Mouse (Mus musculus) intestine, embryonic 15.5 days (tissue): ENCODE measurements around the gene Nsrp1. TPM values are rescaled to one million over a fixed set of nuclear protein-coding genes. Genes with fewer than 3 reads are reported as not detected.
A peak's percentile ranks its signal among the peaks of the same experiment; 100 is the strongest.
"Not testable (repeated sequence)": the region's sequence is repeated elsewhere in the genome, so short reads cannot be mapped to it uniquely, and the experiment has no call there.

Experiments
- ATAC-seq: fragments of 200-750 bp; cut with Nextera tagmentation; 2 replicates; pipeline ENCODE4 v1.8.0; 2017; ENCODE audit warnings: moderate TSS enrichment, moderate library complexity
- H3K27ac ChIP-seq: fragments of 300-500 bp; sonication (generic); 2 replicates; pipeline ENCODE4 v1.5.1; 2015; ENCODE audit warnings: mild to moderate bottlenecking, inconsistent platforms
- H3K27me3 ChIP-seq: fragments of 300-500 bp; sonication (generic); replicated peaks from 2 replicates; pipeline ENCODE4 v1.6.1; 2015; ENCODE audit warnings: inconsistent platforms
- H3K36me3 ChIP-seq: fragments of 300-500 bp; sonication (generic); 2 replicates; pipeline ENCODE4 v1.6.1; 2015; ENCODE audit warnings: inconsistent platforms
- H3K4me1 ChIP-seq: fragments of 300-500 bp; sonication (generic); replicated peaks from 2 replicates; pipeline ENCODE4 v1.6.1; 2015; ENCODE audit warnings: inconsistent platforms
- H3K4me2 ChIP-seq: fragments of 300-500 bp; sonication (generic); replicated peaks from 2 replicates; pipeline ENCODE4 v1.6.1; 2015; ENCODE audit warnings: mild to moderate bottlenecking, inconsistent platforms
- H3K4me3 ChIP-seq: fragments of 300-500 bp; sonication (generic); replicated peaks from 2 replicates; pipeline ENCODE4 v1.5.1; 2015; ENCODE audit warnings: inconsistent platforms
- H3K9ac ChIP-seq: fragments of 300-500 bp; sonication (generic); 2 replicates; pipeline ENCODE4 v1.6.1; 2015; ENCODE audit warnings: inconsistent platforms
- H3K9me3 ChIP-seq: fragments of 300-500 bp; sonication (generic); 2 replicates; pipeline ENCODE4 v1.6.1; 2016; ENCODE audit warnings: inconsistent platforms
- WGBS: fragments of 180-500 bp; shearing (Covaris S2); methylation state at CpG from one replicate; pipeline ENCODE4 v1.1.7; 2015; 5-methylcytosine and 5-hydroxymethylcytosine counted together
- polyA plus RNA-seq: library from polyadenylated mRNA; unstranded; fragments of >200 nt; fragmentation: Nextera tagmentation; extraction: Ambion mirVana; gene quantifications from 2 replicates; pipeline ENCODE4 v1.2.1, GENCODE M21; 2015

Gene Nsrp1
- polyA plus RNA-seq, 1 experiment from 2014 or later = 60.7 TPM

DNA sequence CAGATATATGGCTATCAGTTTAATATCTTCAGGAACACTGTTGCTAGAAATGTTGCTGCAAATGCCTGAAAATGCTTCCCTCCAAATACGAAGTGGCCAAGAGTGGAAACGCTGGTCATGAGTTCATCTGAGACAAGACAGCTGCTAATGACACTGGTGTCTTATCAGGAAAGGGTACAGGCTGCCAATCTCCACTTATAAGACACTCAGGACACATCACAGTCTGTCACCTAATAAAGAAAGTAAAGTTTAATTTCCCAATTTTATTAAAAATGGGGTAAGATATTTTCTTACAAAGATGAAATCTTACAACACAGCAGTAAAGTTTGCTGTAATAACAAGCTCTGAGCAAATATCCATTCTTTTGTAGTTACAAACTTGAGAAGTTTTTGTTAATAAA lies 10.9 kb upstream of the Nsrp1 start:
- 61% methylated on average over 2 of the region's 2 CpGs for WGBS
- Histone ChIP-seq H3K9me3 (no peaks in the 10 kb centered on the region), H3K36me3 (no peaks in the 10 kb centered on the region), H3K4me1 (peaks cover 6% of the 10 kb centered on the region; the same call in 1 of the 2 replicates), H3K27ac (no peak overlapping the region), H3K4me2 (no peak overlapping the region), H3K27me3 (no peaks in the 10 kb centered on the region), H3K9ac (no peak overlapping the region), H3K4me3 (no peak overlapping the region)
- ATAC-seq = no peak

DNA sequence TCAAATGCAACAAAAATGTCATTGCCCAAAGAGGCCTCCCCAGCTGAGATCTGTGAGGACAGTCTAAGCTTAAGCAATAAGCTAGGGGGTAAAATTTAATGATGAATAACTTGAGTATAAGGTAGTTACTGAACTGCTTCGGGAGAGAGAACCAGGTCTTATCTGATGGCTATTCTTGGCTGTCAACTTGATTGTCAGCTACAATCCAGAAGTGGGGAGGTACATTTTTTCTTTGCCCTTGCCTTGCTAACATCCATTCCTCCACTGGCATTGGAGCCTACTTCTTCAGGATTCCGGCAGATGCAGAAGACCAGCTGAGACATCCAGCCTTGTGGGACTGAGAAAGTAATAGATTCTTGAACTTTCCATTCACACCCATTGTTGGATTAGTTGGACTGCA lies 8.8 kb upstream of the Nsrp1 start:
- no peak overlapping the region for H3K4me2 ChIP-seq
- WGBS = 83% methylated on average over 2 of the region's 2 CpGs
- H3K27ac ChIP-seq = no peak overlapping the region

DNA sequence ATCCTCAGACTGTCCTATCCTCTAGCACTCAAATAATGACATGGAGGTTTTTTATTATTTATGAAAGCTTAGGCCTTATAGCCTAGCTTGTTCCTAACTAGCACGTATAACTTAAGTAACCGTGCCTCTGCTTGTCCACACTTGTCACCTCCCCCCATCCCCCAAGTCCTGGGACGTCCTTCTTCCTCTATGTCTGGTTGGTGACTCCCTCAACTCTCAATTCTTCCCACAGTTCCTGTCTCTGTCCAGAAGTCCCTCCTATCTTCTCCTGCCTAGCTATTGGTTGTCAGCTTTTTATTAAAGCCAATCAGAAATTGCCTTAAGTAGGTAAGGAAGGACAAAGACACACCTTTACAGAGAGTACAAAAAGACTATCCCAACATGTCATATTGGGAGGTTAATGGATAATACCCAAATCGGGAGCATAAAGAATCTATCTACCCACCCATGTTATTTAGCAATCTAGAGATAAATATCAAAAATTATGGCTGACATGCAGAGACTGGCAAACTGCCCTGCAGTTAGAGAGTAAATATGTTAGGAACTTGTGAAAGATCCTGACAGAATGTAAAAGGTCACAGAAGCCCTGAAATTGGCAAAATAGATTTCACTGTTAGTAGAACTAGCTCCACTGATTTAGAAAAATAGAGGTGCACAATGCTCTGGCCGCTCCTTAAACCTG lies 5.9 kb upstream of the Nsrp1 start:
- ATAC-seq = no peak
- H3K9me3 ChIP-seq = no peaks in the 10 kb centered on the region
- 60% methylated on average over 5 of the region's 5 CpGs for WGBS
- no peaks in the 10 kb centered on the region for H3K4me1 ChIP-seq
- H3K36me3 ChIP-seq = no peaks in the 10 kb centered on the region
- H3K9ac ChIP-seq = no peak overlapping the region
- H3K27ac ChIP-seq = no peak overlapping the region
- H3K27me3 ChIP-seq = no peaks in the 10 kb centered on the region
- H3K4me3 ChIP-seq = no peak overlapping the region
- no peak overlapping the region for H3K4me2 ChIP-seq

More for the DNA sequence above, 8.8 kb upstream of the Nsrp1 start:
- no peaks in the 10 kb centered on the region for H3K9me3 ChIP-seq
- H3K27me3 ChIP-seq = no peaks in the 10 kb centered on the region
- no peak overlapping the region for H3K4me3 ChIP-seq
- no peak overlapping the region for H3K9ac ChIP-seq
- no peaks in the 10 kb centered on the region for H3K36me3 ChIP-seq
- H3K4me1 ChIP-seq = no peaks in the 10 kb centered on the region
- no peak for ATAC-seq

- H3K27me3 ChIP-seq = no peaks in the 10 kb centered on the region
- ATAC-seq = no peak
- no peak overlapping the region for H3K4me3 ChIP-seq
- H3K9ac ChIP-seq = no peak overlapping the region
- H3K4me1 ChIP-seq = 0 out of 2 replicates have a peak, but pooled peaks cover 2% of the 10 kb centered on the region
- no peaks in the 10 kb centered on the region; the same call in 1 of the 2 replicates for H3K36me3 ChIP-seq
- H3K4me2 ChIP-seq = no peak overlapping the region
- WGBS = 91% methylated on average over 1 of the region's 1 CpGs
- H3K27ac ChIP-seq = no peak overlapping the region
- no peaks in the 10 kb centered on the region for H3K9me3 ChIP-seq
These were observed 1.1 kb upstream of the Nsrp1 start for GRCm38 (mm10) chr11:77079361-77079760.

DNA sequence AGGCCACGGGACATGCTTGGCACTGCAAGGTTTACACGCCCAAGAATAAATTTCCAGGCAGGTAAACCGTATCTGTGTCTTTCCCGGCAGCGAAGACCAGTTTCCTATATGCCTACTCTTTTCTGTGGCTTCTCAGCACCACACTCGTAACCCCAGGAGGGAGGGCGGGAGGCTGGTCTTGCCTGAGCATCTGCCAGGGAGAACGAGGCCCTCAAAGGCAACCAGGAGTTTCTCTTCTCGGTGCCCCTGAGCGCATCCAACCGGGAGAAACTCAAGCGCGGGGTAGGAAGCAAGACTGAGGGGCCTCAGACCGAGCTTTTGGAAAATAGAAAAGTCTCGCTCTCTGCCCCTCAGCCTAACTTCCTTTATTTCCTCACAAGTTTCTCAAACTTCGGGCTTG lies 443 bp downstream of the Nsrp1 start:
- H3K4me3 ChIP-seq = peak overlapping the region; percentile 80
- ATAC-seq = peak; percentile 50; the same call in 1 of the 2 replicates
- H3K4me2 ChIP-seq = peak overlapping the region; percentile 84
- peak overlapping the region; percentile 49 for H3K27ac ChIP-seq
- no peaks in the 10 kb centered on the region for H3K27me3 ChIP-seq
- WGBS = 2% methylated on average over 16 of the region's 16 CpGs
- H3K4me1 ChIP-seq = 0 out of 2 replicates have a peak, but pooled peaks cover 2% of the 10 kb centered on the region
- peak overlapping the region; percentile 71 for H3K9ac ChIP-seq
- H3K36me3 ChIP-seq = no peaks in the 10 kb centered on the region; the same call in 1 of the 2 replicates
- H3K9me3 ChIP-seq = no peaks in the 10 kb centered on the region

DNA sequence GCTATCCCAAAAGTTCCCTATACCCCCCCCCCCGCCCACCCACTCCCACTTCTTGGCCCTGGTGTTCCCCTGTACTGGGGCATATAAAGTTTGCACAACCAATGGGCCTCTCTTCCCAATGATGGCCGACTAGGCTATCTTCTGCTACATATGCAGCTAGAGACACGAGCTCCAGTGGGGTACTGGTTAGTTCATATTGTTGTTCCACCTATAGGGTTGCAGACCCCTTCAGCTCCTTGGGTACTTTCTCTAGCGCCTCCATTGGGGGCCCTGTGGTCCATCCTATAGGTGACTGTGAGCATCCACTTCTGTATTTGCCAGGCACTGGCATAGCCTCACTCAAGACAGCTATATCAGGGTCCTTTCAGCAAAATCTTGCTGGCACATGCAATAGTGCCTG lies 904 bp downstream of the Nsrp1 start:
- not testable (repeated sequence) for H3K36me3 ChIP-seq, H3K9me3 ChIP-seq, H3K4me1 ChIP-seq, ATAC-seq, H3K27ac ChIP-seq, H3K27me3 ChIP-seq
- H3K4me3 ChIP-seq = peak overlapping the region; percentile 80
- 55% methylated on average over 4 of the region's 4 CpGs for WGBS
- H3K4me2 ChIP-seq = peak overlapping the region; percentile 84
- peak overlapping the region; percentile 71 for H3K9ac ChIP-seq

DNA sequence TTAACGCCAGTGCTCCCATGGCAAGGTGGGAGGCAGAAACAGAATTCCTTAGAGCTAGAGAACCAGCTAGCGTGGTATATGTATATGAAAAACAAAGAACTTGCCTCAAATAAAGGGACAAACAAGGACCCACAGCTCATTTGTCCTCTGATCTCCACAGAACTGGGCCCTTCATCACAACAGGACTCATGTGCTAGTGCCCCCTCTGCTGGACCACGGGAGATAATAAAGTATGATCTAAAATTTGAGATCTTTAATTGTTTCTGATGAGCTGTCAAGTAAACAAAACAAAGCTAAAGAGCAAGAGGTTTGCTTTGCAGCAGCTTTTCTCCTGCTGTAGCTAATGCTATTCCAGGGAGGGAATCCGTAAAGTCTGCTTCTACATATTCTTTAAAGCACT lies 7.5 kb downstream of the Nsrp1 start:
- WGBS = 71% methylated on average over 4 of the region's 4 CpGs
- H3K36me3 ChIP-seq = peaks cover 3% of the 10 kb centered on the region; the same call in 1 of the 2 replicates
- H3K9ac ChIP-seq = no peak overlapping the region
- H3K4me1 ChIP-seq = no peaks in the 10 kb centered on the region
- no peak overlapping the region for H3K27ac ChIP-seq
- H3K4me3 ChIP-seq = no peak overlapping the region
- H3K4me2 ChIP-seq = no peak overlapping the region
- no peaks in the 10 kb centered on the region for H3K27me3 ChIP-seq
- no peak for ATAC-seq
- H3K9me3 ChIP-seq = no peaks in the 10 kb centered on the region

GRCm38 (mm10) chr11:77068825-77069224 lies 9.4 kb downstream of the Nsrp1 start:
- no peaks in the 10 kb centered on the region for H3K9me3 ChIP-seq
- 70% methylated on average over 4 of the region's 4 CpGs for WGBS
- no peak overlapping the region for H3K9ac ChIP-seq
- H3K4me2 ChIP-seq = no peak overlapping the region
- no peak overlapping the region for H3K4me3 ChIP-seq
- H3K4me1 ChIP-seq = no peaks in the 10 kb centered on the region
- no peak overlapping the region for H3K27ac ChIP-seq
- H3K27me3 ChIP-seq = no peaks in the 10 kb centered on the region
- peaks cover 3% of the 10 kb centered on the region; the same call in 1 of the 2 replicates for H3K36me3 ChIP-seq
- no peak for ATAC-seq

DNA sequence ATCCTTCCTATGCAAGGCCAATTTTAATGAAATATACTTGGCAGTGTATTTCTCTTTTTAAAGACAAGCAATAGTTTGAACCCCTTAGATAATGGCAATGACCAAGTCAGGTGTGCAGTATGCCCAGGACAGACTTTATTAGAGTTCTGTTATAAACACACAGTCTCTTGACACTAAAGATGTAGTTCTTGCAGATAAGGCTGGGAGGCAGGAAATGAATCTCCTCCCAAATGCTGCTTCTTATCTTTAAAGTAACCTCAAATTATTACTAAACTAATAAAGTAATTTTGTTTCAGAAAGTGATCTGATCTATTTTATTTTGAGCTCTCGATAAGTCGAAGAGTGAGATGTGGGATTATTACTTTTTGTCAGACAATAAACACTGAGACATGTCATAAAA lies 14.8 kb downstream of the Nsrp1 start:
- H3K4me3 ChIP-seq = no peak overlapping the region
- H3K9me3 ChIP-seq = no peaks in the 10 kb centered on the region
- H3K27ac ChIP-seq = no peak overlapping the region
- no peaks in the 10 kb centered on the region for H3K27me3 ChIP-seq
- H3K9ac ChIP-seq = no peak overlapping the region
- WGBS = 83% methylated on average over 2 of the region's 2 CpGs
- H3K4me1 ChIP-seq = no peaks in the 10 kb centered on the region
- no peak for ATAC-seq
- H3K36me3 ChIP-seq = no peaks in the 10 kb centered on the region
- no peak overlapping the region for H3K4me2 ChIP-seq

GRCm38 (mm10) chr11:77061951-77062350 lies 16.3 kb downstream of the Nsrp1 start:
- H3K4me2 ChIP-seq = no peak overlapping the region
- H3K36me3 ChIP-seq = no peaks in the 10 kb centered on the region
- 59% methylated on average over 5 of the region's 5 CpGs for WGBS

DNA sequence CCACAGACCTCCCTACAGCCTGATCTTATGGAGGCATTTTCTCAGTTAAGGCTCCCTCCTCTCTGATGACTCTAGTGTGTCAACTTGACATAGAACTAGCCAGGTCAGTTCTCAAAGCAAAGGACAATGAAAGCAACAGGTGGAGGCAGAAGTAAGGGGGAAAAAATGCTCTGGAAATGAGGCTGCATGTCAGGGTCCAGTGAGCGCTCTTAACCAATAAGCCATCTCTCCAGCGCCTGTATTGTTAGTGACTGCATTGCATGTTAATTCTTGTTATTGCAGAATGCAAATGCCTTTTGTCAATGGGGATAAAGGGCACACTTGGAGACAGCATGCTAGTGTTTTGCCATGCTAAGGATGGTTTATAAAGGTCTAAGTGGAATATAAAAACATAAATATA lies 35.4 kb downstream of the Nsrp1 start:
- no peak overlapping the region for H3K27ac ChIP-seq

More at GRCm38 (mm10) chr11:77061951-77062350, 16.3 kb downstream of the Nsrp1 start:
- no peaks in the 10 kb centered on the region for H3K4me1 ChIP-seq
- no peaks in the 10 kb centered on the region for H3K9me3 ChIP-seq
- ATAC-seq = no peak
- H3K27me3 ChIP-seq = no peaks in the 10 kb centered on the region
- H3K27ac ChIP-seq = no peak overlapping the region
- H3K9ac ChIP-seq = no peak overlapping the region
- H3K4me3 ChIP-seq = no peak overlapping the region

DNA sequence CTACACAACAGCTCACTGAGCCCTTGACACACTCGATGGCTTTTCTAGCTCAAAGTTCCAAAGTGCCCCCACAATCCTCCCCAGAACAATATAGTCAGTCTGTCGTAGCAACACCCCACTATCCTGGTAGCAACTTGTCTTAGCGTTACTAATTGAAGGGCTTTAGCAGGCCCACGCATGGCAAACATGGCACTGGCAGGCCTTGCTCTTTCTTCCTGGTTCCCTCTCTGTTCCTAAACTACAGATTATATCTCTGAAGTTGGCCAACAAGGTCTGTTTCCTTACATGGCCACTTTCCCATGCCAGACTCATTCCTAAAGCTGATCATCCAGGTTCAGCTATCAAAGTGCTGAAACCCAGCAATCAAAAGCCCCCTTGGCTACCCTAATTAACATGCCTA lies 36.3 kb downstream of the Nsrp1 start:
- Histone ChIP-seq H3K4me2 (no peak overlapping the region), H3K27ac (no peak overlapping the region), H3K4me1 (no peaks in the 10 kb centered on the region), H3K4me3 (no peak overlapping the region), H3K9me3 (no peaks in the 10 kb centered on the region), H3K36me3 (peaks cover 9% of the 10 kb centered on the region), H3K9ac (no peak overlapping the region), H3K27me3 (no peaks in the 10 kb centered on the region)
- ATAC-seq = no peak
- WGBS = 90% methylated on average over 4 of the region's 4 CpGs

More for the DNA sequence above, 35.4 kb downstream of the Nsrp1 start:
- Histone ChIP-seq H3K27me3 (no peaks in the 10 kb centered on the region), H3K9me3 (no peaks in the 10 kb centered on the region), H3K36me3 (peaks cover 9% of the 10 kb centered on the region), H3K4me1 (no peaks in the 10 kb centered on the region), H3K4me2 (no peak overlapping the region), H3K9ac (no peak overlapping the region), H3K4me3 (no peak overlapping the region)
- WGBS = 86% methylated on average over 2 of the region's 2 CpGs
- ATAC-seq = no peak
